Mouse (Mus musculus) hindbrain, embryonic 15.5 days (tissue): ENCODE measurements around the gene Col1a1. TPM values are rescaled to one million over a fixed set of nuclear protein-coding genes. Genes with fewer than 3 reads are reported as not detected.
A peak's percentile ranks its signal among the peaks of the same experiment; 100 is the strongest.
"Not testable (repeated sequence)": the region's sequence is repeated elsewhere in the genome, so short reads cannot be mapped to it uniquely, and the experiment has no call there.

ENCODE experiments used
- ATAC-seq: fragments of 200-750 bp; cut with Nextera tagmentation; 2 replicates; pipeline ENCODE4 v1.8.0; 2017; ENCODE audit warnings: low read depth, moderate number of reproducible peaks, moderate TSS enrichment; ENCODE audit not compliant: low FRiP score
- H3K27ac ChIP-seq: fragments of 300-500 bp; sonication (generic); replicated peaks from 2 replicates; pipeline ENCODE4 v1.5.1; 2015; ENCODE audit warnings: mild to moderate bottlenecking, inconsistent platforms
- H3K27me3 ChIP-seq: fragments of 300-500 bp; sonication (generic); 2 replicates; pipeline ENCODE4 v1.6.1; 2015; ENCODE audit warnings: control low read depth, inconsistent platforms
- H3K36me3 ChIP-seq: fragments of 300-500 bp; sonication (generic); 2 replicates; pipeline ENCODE4 v1.6.1; 2015; ENCODE audit warnings: control low read depth, inconsistent platforms
- H3K4me1 ChIP-seq: fragments of 300-500 bp; sonication (generic); replicated peaks from 2 replicates; pipeline ENCODE4 v1.6.1; 2015; ENCODE audit warnings: control low read depth, inconsistent platforms
- H3K4me2 ChIP-seq: fragments of 300-500 bp; sonication (generic); 2 replicates; pipeline ENCODE4 v1.6.1; 2015; ENCODE audit warnings: moderate library complexity, mild to moderate bottlenecking, inconsistent platforms
- H3K4me3 ChIP-seq: fragments of 300-500 bp; sonication (generic); 2 replicates; pipeline ENCODE4 v1.5.1; 2015; ENCODE audit warnings: mild to moderate bottlenecking, inconsistent platforms
- H3K9ac ChIP-seq: fragments of 300-500 bp; sonication (generic); 2 replicates; pipeline ENCODE4 v1.6.1; 2015; ENCODE audit warnings: inconsistent platforms
- H3K9me3 ChIP-seq: fragments of 300-500 bp; sonication (generic); 2 replicates; pipeline ENCODE4 v1.6.1; 2016; ENCODE audit warnings: control low read depth, inconsistent platforms
- WGBS: fragments of 180-500 bp; shearing (Covaris S2); methylation state at CpG from one replicate; pipeline ENCODE4 v1.1.7; 2015; 5-methylcytosine and 5-hydroxymethylcytosine counted together
- polyA plus RNA-seq: library from polyadenylated mRNA; unstranded; fragments of >200 nt; fragmentation: Nextera tagmentation; extraction: Ambion mirVana; gene quantifications from 2 replicates; pipeline ENCODE4 v1.2.1, GENCODE M21; 2015

Gene Col1a1
- polyA plus RNA-seq, 1 experiment from 2014 or later, result 120 TPM

- Histone ChIP-seq H3K4me1 (no peaks in the 10 kb centered on the region), H3K9me3 (no peaks in the 10 kb centered on the region), H3K27me3 (peaks cover 3% of the 10 kb centered on the region; the same call in 1 of the 2 replicates), H3K4me2 (no peak overlapping the region), H3K36me3 (no peaks in the 10 kb centered on the region), H3K27ac (no peak overlapping the region), H3K4me3 (no peak overlapping the region), H3K9ac (no peak overlapping the region)
- ATAC-seq, result no peak
- WGBS, result 72% methylated on average over 7 of the region's 7 CpGs
Measured at GRCm38 (mm10) chr11:94968187-94968586, 32.2 kb downstream of the Col1a1 start.

GRCm38 (mm10) chr11:94969709-94970108 is 33.7 kb downstream of the Col1a1 start:
- ATAC-seq, H3K4me3 ChIP-seq: not testable (repeated sequence)
- WGBS, result 93% methylated on average over 4 of the region's 4 CpGs

GRCm38 (mm10) chr11:94970210-94970943 is 34.4 kb downstream of the Col1a1 start:
- H3K4me3 ChIP-seq, result no peak overlapping the region
- H3K9ac ChIP-seq, result no peak overlapping the region
- 64% methylated on average over 15 of the region's 15 CpGs for WGBS
- no peaks in the 10 kb centered on the region for H3K36me3 ChIP-seq
- no peak overlapping the region for H3K4me2 ChIP-seq
- no peaks in the 10 kb centered on the region for H3K9me3 ChIP-seq
- no peaks in the 10 kb centered on the region for H3K4me1 ChIP-seq
- H3K27me3 ChIP-seq, result peaks cover 3% of the 10 kb centered on the region; the same call in 1 of the 2 replicates
- ATAC-seq, result peak; percentile 60
- H3K27ac ChIP-seq, result no peak overlapping the region

More at GRCm38 (mm10) chr11:94969709-94970108, 33.7 kb downstream of the Col1a1 start:
- not testable (repeated sequence) for H3K9me3 ChIP-seq, H3K4me1 ChIP-seq, H3K36me3 ChIP-seq, H3K27ac ChIP-seq, H3K4me2 ChIP-seq, H3K9ac ChIP-seq, H3K27me3 ChIP-seq

- no peaks in the 10 kb centered on the region for H3K9me3 ChIP-seq
- no peaks in the 10 kb centered on the region for H3K36me3 ChIP-seq
- 51% methylated on average over 16 of the region's 16 CpGs for WGBS
- no peak for ATAC-seq
- no peaks in the 10 kb centered on the region for H3K4me1 ChIP-seq
- no peak overlapping the region for H3K4me2 ChIP-seq
- H3K4me3 ChIP-seq, result no peak overlapping the region
- peaks cover 3% of the 10 kb centered on the region; the same call in 1 of the 2 replicates for H3K27me3 ChIP-seq
- H3K27ac ChIP-seq, result no peak overlapping the region
- no peak overlapping the region for H3K9ac ChIP-seq
Measured at GRCm38 (mm10) chr11:94971895-94972615, 36.0 kb downstream of the Col1a1 start.

- 64% methylated on average over 5 of the region's 5 CpGs for WGBS
- Histone ChIP-seq H3K9ac (no peak overlapping the region), H3K4me2 (no peak overlapping the region), H3K27ac (no peak overlapping the region), H3K4me1 (peaks cover 4% of the 10 kb centered on the region), H3K9me3 (no peaks in the 10 kb centered on the region), H3K4me3 (no peak overlapping the region), H3K36me3 (no peaks in the 10 kb centered on the region), H3K27me3 (peaks cover 3% of the 10 kb centered on the region; the same call in 1 of the 2 replicates)
- no peak for ATAC-seq
Measured at GRCm38 (mm10) chr11:94972887-94973286, 36.9 kb downstream of the Col1a1 start.

- H3K4me3 ChIP-seq, result no peak overlapping the region
- H3K27me3 ChIP-seq, result peaks cover 3% of the 10 kb centered on the region; the same call in 1 of the 2 replicates
- peaks cover 9% of the 10 kb centered on the region for H3K4me1 ChIP-seq
- no peak overlapping the region for H3K9ac ChIP-seq
- H3K4me2 ChIP-seq, result no peak overlapping the region
- H3K36me3 ChIP-seq, result no peaks in the 10 kb centered on the region
- 35% methylated on average over 4 of the region's 4 CpGs for WGBS
- no peak for ATAC-seq
- H3K9me3 ChIP-seq, result no peaks in the 10 kb centered on the region
- no peak overlapping the region for H3K27ac ChIP-seq
Measured at GRCm38 (mm10) chr11:94973313-94973712, 37.3 kb downstream of the Col1a1 start.

- no peak for ATAC-seq
- WGBS, result 65% methylated on average over 2 of the region's 2 CpGs
- H3K36me3 ChIP-seq, result no peaks in the 10 kb centered on the region
- H3K27me3 ChIP-seq, result peaks cover 3% of the 10 kb centered on the region; the same call in 1 of the 2 replicates
- no peak overlapping the region for H3K9ac ChIP-seq
- no peak overlapping the region for H3K27ac ChIP-seq
- H3K4me1 ChIP-seq, result peaks cover 20% of the 10 kb centered on the region
- no peaks in the 10 kb centered on the region for H3K9me3 ChIP-seq
- H3K4me2 ChIP-seq, result no peak overlapping the region
- no peak overlapping the region for H3K4me3 ChIP-seq
Measured at GRCm38 (mm10) chr11:94974951-94975350, 38.9 kb downstream of the Col1a1 start.

- Histone ChIP-seq H3K9ac (no peak within 1 kb of the TSS), H3K36me3 (no peaks in the 10 kb centered on the region), H3K4me2 (no peak within 1 kb of the TSS), H3K9me3 (no peaks in the 10 kb centered on the region), H3K4me3 (no peak within 1 kb of the TSS), H3K27ac (no peak within 1 kb of the TSS), H3K4me1 (peaks cover 20% of the 10 kb centered on the region), H3K27me3 (peaks cover under 1% of the 10 kb centered on the region; the same call in 1 of the 2 replicates)
- ATAC-seq, result no peak
- 70% methylated on average over 5 of the region's 5 CpGs for WGBS
Measured at GRCm38 (mm10) chr11:94976199-94976598, 40.2 kb downstream of the Col1a1 start, which contains the start of gene Sgca. TSS of gene Sgca (minus strand) at chr11:94976327.

GRCm38 (mm10) chr11:94978178-94978915 is 42.3 kb downstream of the Col1a1 start:
- H3K27ac ChIP-seq, result peak overlapping the region; percentile 92
- peak; percentile 58 for ATAC-seq
- no peaks in the 10 kb centered on the region for H3K36me3 ChIP-seq
- H3K4me3 ChIP-seq, result peak overlapping the region; percentile 24
- no peaks in the 10 kb centered on the region for H3K27me3 ChIP-seq
- 30% methylated on average over 9 of the region's 9 CpGs for WGBS
- no peaks in the 10 kb centered on the region for H3K9me3 ChIP-seq
- peaks cover 20% of the 10 kb centered on the region for H3K4me1 ChIP-seq
- H3K4me2 ChIP-seq, result peak overlapping the region; percentile 54
- H3K9ac ChIP-seq, result peak overlapping the region; percentile 49

GRCm38 (mm10) chr11:94978947-94979346 is 42.9 kb downstream of the Col1a1 start:
- Histone ChIP-seq H3K9me3 (no peaks in the 10 kb centered on the region), H3K36me3 (no peaks in the 10 kb centered on the region), H3K4me2 (peak overlapping the region; percentile 54), H3K4me3 (peak overlapping the region; percentile 26), H3K27me3 (no peaks in the 10 kb centered on the region), H3K27ac (peak overlapping the region; percentile 92), H3K9ac (peak overlapping the region; percentile 49), H3K4me1 (peaks cover 20% of the 10 kb centered on the region)
- 0% methylated on average over 20 of the region's 20 CpGs for WGBS
- ATAC-seq, result peak; percentile 94

- H3K36me3 ChIP-seq, result no peaks in the 10 kb centered on the region
- H3K9me3 ChIP-seq, result no peaks in the 10 kb centered on the region
- H3K27me3 ChIP-seq, result no peaks in the 10 kb centered on the region
- H3K27ac ChIP-seq, result peak overlapping the region; percentile 92
- H3K9ac ChIP-seq, result peak overlapping the region; percentile 12; the same call in 1 of the 2 replicates
- H3K4me1 ChIP-seq, result peaks cover 20% of the 10 kb centered on the region
- 75% methylated on average over 11 of the region's 11 CpGs for WGBS
- ATAC-seq, result 0 out of 2 replicates have a peak, but pooled peaks have one; percentile 13
- peak overlapping the region; percentile 54 for H3K4me2 ChIP-seq
- peak overlapping the region; percentile 26 for H3K4me3 ChIP-seq
Measured at GRCm38 (mm10) chr11:94979462-94980179, 43.6 kb downstream of the Col1a1 start.
